Mouse (Mus musculus): Measurements from ENCODE around the gene Sphk2.

Gene Sphk2

DNA sequence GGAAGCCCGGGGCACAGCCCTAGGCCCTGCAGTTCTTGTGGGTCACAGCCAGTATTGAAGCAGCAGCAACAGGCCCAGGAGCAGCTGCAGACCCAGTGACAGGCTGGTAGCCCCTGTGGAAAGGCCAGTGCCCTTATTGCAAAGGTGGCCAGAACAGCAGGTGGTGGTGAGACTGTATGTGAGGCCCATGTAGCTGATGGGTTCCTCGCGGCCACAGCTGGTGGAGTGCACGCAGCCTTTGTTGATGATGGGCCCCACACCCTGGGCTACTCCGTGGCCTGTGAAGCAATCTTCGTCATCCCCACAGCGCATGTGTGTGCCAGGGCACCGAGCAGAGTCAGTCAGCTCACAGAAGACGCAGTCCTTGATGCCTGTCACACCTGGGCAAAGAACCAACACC, 7.3 kb upstream of the Sphk2 start:
- DNase-seq (ENCODE audit: low read depth in 2 of 2, low spot score in 2 of 2), result no peak

DNA sequence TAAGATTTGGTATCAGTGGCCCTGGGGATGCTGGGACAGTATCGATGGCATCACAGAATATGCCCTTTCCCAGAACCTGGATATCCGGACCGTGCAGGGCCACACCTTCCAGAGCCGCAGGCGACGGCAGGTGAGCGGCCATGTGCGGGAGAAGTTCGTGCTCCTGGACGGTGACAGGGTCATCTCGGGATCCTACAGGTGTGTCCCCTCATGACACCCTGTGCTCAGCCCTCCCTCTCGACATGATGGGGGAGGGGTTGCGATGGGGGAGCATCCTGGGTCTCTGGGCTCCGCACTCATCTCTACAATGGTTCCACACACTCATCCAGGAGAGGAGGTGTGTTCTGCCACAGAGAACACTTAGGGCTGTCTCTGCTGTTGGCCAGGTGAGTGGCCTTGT, 6.0 kb upstream of the Sphk2 start:
- DNase-seq (ENCODE audit: low read depth in 2 of 2, low spot score in 2 of 2), result no peak

DNA sequence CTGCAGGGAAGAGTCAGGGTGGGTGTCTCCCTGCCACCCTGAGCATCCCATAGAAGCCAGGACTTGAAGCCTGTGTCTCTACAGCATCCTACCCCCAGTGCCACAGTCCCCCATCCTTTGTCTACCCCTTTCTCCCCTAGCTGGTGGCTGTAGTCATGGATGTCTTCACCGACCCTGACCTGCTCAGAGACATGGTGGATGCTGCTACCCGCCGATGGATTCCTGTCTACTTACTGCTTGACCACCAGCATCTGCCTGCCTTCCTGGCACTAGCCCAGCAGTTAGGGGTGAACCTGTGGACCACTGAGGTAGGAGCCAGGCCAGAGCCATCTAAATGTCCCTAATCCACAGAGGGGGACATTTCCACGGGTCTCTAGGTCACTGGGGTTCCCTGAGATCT, 5.5 kb upstream of the Sphk2 start:
- no peak for DNase-seq (ENCODE audit: low read depth in 2 of 2, low spot score in 2 of 2)

DNA sequence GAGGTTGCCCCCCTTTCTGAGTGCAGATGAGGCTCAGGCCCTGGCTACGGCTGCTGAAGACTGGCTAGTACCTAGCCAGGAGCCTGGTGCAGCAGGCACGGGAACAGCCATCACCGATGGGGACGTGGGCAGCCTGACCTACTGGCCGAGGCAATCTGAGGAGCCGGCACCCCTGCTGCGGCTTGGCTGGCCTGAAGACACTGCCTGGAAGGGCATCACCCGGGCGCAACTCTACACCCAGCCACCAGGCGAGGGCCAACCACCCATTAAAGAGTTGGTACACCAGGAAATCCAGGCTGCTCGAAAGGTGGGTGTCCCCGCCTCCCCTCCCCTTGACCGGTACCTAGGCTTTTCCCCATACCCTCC, 4.5 kb upstream of the Sphk2 start:
- DNase-seq (ENCODE audit: low read depth in 2 of 2, low spot score in 2 of 2), result no peak

DNA sequence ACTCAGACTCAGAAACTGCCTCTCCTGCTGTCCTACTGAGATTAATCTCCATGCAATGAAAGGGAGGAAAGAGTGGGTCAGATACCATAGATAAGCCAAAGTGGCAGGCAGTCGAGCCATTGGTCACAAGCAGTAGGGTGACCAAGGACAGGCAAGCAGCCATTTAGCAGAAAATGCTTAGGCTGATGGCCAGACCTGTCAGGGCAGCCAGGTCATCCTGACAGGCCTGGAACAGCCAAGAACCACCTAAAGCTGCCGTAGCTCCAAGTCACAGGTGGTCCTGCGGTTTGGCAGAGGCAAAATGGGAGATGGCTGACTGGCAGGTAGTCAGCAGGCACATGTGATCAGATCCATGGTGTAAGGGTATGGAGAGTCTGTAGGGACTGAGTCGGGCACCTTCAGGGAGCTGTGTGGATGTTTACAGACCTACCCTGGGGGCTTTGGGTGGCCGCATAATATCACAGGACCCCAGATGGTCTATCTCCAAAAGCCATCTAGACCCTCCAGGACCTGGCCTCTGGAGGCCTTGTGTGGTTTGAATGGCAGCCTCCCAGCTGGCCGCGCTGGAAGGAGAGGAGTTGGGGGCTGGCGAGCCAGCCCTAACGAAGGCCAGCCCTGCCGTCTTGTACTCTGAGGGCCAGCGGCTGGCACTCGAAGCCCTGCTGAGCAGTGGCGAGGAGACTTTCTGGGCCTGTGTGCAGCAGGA, 4.0 kb upstream of the Sphk2 start:
- no peak for DNase-seq (ENCODE audit: low read depth in 2 of 2, low spot score in 2 of 2)

DNA sequence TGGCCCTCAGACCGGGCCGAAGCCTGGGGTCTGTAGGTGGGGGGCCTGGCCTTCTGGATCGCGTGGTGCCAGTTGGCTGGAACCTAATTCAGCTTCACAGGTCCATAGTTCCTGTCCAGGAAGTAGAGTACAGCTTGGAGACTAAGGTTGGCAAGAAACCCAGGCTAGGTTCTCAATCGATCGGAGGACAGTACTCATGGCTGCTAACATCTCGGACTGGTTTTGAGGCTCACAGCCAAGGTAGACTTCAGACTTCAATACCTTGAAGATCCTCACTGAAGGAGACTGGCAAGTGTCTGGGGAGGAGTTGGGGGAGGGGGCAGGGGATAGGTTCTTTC, 3.4 kb upstream of the Sphk2 start:
- no peak for DNase-seq (ENCODE audit: low read depth in 2 of 2, low spot score in 2 of 2)

DNA sequence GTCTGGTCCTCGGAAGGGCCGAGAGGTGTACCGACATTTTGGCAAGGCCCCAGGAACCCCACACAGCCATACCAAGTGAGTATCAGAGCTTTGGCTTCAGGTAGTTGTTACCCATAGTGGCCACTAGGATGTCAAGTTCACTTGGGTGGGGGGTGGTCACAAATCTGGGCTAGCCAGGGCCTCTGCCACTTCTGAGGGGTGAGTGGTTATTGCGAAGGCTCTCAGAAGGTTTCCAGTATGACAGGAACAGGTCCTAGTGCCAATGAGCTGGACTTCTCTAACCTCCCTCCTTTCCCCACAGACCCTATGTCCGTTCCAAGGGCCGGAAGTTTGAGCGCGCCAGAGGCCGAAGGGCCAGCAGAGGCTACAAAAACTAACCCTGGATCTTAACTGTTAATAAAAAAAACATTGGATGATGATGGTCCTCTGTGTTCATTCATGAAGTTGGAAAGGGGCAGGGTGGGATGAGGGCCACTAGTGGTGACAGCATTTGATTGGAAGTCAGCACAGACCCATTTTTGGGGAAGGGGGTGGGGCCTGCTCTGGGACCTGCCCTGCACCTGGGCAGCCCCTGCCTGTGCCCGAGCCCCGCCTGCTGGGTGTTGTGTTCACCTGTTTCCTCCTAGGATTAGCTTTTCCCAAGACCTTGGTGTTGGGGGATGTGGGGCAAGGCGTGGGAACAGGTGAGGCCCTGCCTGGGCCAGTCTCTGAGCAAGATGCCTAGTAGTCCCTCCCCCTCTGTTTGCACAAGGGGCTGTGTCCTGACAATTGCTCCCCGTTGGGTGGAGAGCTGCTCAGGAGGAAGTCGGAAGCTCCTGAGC, 2.8 kb upstream of the Sphk2 start, which contains the start of gene Fam83e:
Gene Fam83e (plus strand): TSS at position 800 of the 821 bp plus-strand sequence.
- no peak for DNase-seq (ENCODE audit: low read depth in 2 of 2, low spot score in 2 of 2)

DNA sequence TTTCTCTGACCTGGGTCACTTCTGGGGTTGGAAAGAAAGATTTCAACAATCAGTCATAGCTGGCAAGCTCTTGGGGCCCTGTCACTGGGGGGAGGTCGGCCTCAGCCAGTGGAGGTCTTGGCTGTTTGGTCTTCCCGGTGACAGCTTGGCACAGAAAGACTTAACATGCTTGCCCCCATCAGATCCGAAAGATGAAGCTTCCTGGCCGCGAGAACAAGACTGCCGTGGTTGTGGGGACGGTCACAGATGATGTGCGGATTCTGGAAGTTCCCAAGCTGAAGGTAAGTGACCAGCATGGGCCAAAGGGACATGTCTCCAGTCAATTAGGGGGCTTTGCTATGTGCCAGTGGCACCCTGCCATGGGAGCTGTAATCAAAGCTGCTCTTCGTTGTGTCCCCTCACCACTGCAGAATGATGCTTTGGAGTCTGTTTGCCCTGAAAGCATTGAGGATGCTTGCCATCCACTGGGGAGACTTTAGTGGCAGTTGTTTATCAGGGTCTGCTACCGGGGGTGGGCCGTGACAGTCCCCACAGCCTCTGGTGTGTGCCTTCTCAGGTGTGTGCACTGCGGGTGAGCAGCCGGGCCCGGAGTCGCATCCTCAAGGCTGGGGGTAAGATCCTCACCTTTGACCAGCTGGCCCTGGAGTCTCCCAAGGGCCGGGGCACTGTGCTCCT, 2.1 kb upstream of the Sphk2 start:
- DNase-seq (ENCODE audit: low read depth in 2 of 2, low spot score in 2 of 2), result no peak

DNA sequence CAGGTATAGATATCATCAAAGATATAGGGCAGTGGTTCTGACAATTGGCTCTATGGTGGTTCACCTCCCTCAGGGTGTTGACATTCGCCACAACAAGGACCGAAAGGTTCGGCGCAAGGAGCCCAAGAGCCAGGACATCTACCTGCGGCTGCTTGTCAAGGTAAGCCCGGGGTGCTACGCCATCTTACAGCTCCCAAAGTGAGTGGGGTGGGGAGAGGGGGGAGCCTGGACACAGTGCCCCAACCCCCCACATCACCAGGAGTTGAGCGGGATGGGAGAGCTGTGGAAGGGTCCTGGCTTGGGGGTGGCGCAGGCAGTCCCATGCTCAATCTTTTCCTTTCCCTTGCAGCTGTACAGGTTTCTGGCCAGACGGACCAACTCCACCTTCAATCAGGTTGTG, 1.4 kb upstream of the Sphk2 start:
- DNase-seq (ENCODE audit: low read depth in 2 of 2, low spot score in 2 of 2), result no peak

DNA sequence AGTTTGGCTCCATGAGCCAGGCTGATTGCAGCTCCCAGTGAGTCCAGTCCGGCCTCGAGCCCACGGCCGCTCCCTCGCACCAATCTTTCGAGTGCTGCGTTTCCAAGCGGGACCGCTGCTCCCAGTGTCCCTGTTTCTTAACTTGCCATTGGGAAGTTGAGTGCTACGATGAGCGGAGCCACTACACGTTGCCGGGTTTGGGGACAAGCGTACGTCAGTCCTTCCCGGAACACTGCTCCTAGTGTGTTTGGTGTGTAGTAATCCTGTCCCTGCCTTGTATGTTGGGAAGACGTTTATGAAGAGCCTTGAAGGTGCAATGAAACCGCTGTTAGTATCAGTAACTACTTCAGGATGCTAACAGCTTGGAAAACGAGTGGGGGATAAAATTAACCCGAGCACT, 529 bp upstream of the Sphk2 start:
- no peak for DNase-seq (ENCODE audit: low read depth in 2 of 2, low spot score in 2 of 2)

DNA sequence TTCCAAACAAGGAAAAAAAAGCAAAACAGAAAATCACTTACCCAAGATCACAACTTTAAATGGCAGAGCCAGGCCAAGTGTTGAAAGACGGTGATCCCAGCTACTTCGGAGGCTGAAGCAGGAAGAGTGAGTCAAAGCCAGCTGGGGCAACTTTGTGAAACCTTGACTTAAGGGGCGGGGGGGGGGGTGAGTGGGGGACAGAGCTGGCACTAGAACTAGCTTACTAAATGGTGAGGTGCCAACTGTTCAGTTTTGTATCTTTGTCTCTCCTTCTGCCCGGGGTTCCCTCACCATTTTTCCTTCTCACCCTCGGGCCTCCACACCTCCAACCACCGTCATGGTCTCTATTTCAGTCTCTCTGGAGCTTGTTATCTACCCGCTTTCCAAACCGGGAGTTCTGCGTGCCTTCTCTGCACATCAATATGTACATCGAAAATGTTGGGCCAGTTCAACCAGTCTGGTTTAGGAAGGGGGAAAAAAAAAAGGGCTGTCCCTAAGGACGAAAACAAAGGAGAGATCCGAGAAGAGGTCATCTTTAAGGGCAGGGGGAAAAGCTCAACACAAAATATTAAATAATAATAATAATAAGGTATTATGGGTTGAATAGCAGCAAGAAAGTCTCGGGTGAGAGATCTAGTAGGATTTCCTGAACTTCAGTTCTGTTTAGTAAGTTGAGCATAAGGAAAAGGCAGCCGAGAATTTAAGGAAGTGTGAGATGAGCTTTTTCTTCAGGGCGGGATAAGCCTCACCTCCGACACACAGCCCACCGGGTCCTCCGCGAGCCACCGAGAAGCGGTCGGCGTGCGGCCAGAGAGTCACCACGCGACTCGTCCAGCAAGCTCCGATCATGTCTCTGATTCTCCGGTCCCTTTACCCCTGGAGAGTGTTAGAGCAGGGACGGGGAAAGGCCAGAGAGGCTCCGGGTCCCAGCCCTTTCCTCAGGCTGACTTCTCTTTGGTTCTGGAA, 567 bp downstream of the Sphk2 start:
- no peak for DNase-seq (ENCODE audit: low read depth in 2 of 2, low spot score in 2 of 2)

DNA sequence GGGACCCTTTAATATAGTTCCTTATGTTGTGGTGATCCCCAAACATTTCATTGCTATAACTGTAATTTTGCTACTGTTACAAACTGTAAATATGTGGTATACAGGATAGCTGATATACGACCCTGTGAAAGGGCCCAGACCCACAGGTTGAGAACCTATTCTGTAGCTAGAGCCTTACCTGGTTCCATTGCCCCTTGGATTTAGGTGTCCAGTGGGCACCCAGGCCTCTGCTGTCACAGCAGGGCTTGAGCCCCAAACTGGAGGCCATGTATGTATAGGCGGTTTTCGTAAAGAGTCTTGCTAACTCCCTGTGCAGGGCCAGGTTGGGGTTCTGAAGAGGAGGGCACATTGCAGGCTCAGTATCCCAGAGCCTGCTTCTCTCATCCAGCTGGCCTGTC, 1.3 kb downstream of the Sphk2 start:
- no peak for DNase-seq (ENCODE audit: low read depth in 2 of 2, low spot score in 2 of 2)

DNA sequence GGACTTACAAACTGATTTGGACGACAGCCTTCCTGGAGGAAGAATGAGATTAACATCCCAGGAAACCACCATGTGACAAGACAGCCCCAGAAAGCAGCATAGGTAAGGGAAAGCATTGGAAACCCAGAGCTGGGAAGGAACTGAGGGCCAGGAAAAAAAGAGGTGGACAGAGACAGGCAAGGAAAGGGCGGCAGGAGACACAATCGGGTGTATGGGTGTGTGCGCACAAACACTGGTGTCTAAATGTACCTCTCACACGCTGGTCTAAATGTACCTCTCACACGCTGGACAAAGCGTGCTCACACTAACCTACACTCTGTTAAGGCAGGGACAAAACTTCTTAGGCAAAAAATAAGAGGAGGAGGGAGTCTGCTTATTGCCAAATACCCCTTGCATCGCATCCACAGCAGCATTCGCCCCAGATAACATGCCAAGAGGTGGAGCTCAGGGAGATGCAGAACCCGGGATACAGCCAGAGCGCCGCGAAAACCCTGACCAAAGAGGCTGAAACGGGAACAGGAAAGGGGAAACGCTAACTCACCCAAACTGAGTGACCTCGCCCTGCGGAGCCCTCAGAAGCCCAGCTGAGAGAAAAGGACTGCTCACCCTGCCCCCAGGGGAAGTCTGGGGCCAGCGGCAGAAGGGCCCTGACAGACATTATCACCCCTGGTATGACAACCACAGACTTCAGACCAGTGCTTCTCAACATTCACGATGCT, 1.9 kb downstream of the Sphk2 start:
- no peak for DNase-seq (ENCODE audit: low read depth in 2 of 2, low spot score in 2 of 2)

DNA sequence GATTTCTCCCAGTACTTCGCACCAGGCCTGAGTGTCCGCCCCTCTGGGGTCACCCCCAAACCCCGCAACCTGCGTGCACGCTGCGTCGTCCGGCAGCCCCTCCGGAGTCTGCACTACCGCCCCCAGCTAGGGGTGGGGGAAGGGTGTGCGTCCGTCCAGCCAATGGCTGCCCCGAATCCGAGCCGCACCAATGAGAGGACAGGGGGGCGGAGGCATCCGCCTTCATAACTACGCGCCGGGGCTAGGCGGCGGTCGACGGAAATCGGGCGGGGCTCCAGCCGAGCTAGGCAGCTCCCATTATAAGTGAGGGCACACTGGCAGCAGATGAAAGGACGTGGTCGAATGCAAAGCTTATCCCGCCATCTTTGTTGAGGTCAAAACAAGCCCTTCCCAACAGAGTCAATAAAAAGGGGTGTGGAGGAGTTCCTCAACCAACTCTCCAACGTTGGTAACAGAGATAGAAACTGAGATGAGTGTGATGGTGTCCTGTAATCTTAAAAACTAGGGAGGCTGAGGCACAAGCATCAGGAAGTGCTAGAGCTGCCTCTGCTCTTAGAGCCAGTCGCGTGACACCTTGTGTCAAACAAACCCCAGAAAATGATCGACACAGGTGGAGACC, 2.6 kb downstream of the Sphk2 start, which contains the start of gene Rpl18:
Gene Rpl18 (plus strand): TSS at position 368 of the 619 bp plus-strand sequence.
- DNase-seq (ENCODE audit: low read depth in 2 of 2, low spot score in 2 of 2), result peak; percentile 90 to 92

DNA sequence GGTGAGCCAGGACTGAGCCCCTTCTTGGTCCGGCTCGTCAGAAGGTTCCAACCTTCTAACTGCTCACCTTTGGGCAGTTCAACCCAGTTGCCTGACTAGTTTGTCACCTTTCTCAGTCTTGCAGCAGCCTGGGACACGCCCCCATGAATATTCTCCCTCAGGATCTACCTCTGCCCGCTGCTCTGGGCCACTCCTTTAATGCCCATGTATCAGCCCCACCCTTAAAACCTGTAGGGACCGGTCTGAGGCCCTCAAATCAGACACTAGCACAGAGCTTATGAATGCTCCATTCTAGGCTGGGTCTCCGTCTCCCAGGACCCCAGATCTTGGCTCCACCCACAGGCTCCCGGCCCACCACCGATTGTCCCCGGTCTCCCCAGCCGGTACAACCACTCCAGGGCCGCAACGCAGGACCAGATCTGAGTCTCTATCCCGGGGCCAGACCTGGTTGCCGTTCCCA, 3.1 kb downstream of the Sphk2 start:
- DNase-seq (ENCODE audit: low read depth in 2 of 2, low spot score in 2 of 2), result no peak

DNA sequence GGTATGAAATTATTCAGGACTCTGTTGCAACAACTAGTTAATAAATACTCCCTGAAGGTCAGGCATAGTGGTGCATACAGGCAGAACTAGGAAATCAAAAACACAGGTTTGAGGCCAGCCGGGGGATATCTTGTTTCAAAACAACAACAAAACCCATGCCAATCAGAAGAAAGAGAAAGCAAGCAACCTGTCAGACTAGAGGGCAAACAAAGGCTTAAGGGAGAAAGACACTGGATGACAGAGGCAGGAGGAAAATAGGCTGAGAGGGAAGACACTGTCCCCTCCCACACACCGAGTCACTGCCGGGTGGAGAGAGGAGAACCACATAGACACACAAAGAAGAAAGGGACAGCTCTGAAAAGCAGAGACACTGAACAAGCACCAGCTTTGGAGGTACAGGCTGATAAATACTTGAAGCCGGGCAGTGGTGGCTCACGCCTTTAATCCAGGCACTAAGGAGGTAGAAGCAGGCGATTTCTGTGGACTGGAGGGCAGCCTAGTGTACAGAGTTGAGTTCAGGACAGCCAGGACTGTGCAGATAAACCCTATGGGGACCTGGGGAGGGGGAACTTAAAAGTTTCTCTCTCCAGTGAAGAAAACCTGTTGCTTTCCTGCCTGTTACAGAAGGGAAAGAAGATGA, 3.8 kb downstream of the Sphk2 start:
- no peak for DNase-seq (ENCODE audit: low read depth in 2 of 2, low spot score in 2 of 2)

DNA sequence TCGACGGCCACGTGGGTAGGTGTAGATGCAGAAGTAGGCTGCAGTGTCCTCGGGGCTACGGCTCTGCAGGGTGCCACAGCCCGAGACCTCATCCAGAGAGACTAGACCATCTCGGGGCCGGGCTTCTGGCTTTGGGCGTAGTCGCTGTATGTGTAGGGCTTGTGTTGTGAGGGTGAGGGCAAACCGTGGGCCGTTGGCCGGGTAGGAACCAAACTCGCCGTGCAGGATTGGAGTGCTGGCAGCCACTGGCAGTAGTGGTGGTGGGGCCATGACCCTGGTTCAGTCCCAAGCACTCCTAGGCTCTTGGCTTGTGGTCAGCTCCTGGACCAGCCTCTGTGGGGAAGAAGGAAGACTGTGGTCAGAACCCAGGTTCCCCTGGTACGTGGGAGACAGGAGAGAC, 4.4 kb downstream of the Sphk2 start:
- no peak for DNase-seq (ENCODE audit: low read depth in 2 of 2, low spot score in 2 of 2)

DNA sequence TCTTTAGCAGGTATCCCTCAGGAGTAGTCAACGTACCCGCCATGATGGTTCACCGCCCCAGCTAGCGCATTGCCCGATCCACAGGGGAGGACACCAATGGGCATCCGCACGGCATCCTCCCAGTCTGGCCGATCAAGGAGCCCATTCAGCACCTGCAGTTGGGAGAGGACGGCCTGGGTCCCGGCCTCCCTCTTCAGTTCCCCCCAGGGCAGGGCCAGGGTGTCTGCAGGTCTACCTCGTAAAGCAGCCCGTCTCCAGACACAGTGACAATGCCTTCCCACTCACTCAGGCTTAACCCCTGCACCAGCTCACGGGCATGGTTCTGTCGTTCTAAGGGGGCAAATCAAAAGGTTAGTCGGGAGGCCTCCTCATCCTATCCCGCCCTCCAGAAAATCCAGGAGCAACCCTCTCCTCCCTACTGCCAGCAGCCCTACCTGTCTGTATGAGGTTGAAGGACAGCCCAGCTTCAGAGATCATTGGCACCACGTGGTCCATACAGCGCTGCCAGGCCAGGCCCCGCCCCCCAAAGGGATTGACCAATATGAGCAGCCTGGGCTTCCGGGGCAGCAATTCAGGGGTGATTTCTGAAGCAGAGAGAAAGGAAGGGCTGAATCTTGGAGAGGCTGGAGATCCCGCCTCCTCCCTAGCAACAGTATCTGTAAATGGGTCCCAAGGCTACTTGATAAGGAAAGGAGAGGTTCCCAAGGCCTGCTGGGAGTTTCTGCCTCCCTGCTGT, 5.6 kb downstream of the Sphk2 start:
- DNase-seq (ENCODE audit: low read depth in 2 of 2, low spot score in 2 of 2), result no peak
